Mouse (Mus musculus): Measurements from ENCODE around the gene Sun2. TPM values are rescaled to one million over a fixed set of nuclear protein-coding genes. Genes with fewer than 3 reads are reported as not detected.
A peak's percentile ranks its signal among the peaks of the same experiment; 100 is the strongest.

Gene Sun2
- total RNA-seq, 1 experiment from 2014 or later, result 61.1 TPM

GRCm38 (mm10) chr15:79755977-79756625, 13.8 kb upstream of the Sun2 start:
- no peak for DNase-seq

- no peak for DNase-seq
Observed at GRCm38 (mm10) chr15:79755176-79755575, 12.8 kb upstream of the Sun2 start.

- no peak for DNase-seq
Observed at GRCm38 (mm10) chr15:79753873-79754272, 11.5 kb upstream of the Sun2 start.

GRCm38 (mm10) chr15:79753420-79753752, 11.1 kb upstream of the Sun2 start:
- no peak for DNase-seq

- peak; percentile 90 for DNase-seq
Observed at GRCm38 (mm10) chr15:79752742-79753419, 10.5 kb upstream of the Sun2 start.

- no peak for DNase-seq
Observed at GRCm38 (mm10) chr15:79751772-79752171, 9.4 kb upstream of the Sun2 start.

- DNase-seq, result no peak
Observed at GRCm38 (mm10) chr15:79750266-79750665, 7.9 kb upstream of the Sun2 start.

- no peak for DNase-seq
Observed at GRCm38 (mm10) chr15:79749162-79749561, 6.8 kb upstream of the Sun2 start.

GRCm38 (mm10) chr15:79747998-79748397, 5.7 kb upstream of the Sun2 start:
- peak; percentile 45 for DNase-seq

- no peak for DNase-seq
Observed at GRCm38 (mm10) chr15:79745883-79746282, 3.5 kb upstream of the Sun2 start.

GRCm38 (mm10) chr15:79745312-79745711, 3.0 kb upstream of the Sun2 start:
- DNase-seq, result no peak

- DNase-seq, result no peak
Observed at GRCm38 (mm10) chr15:79744742-79745141, 2.4 kb upstream of the Sun2 start.

GRCm38 (mm10) chr15:79744001-79744400, 1.7 kb upstream of the Sun2 start:
- no peak for DNase-seq

- no peak for DNase-seq
Observed at GRCm38 (mm10) chr15:79742706-79743023, 329 bp upstream of the Sun2 start.

GRCm38 (mm10) chr15:79741173-79741858, 1.0 kb downstream of the Sun2 start:
- peak; percentile 47 for DNase-seq

GRCm38 (mm10) chr15:79740739-79741138, 1.6 kb downstream of the Sun2 start:
- no peak for DNase-seq

GRCm38 (mm10) chr15:79734311-79734710, 8.0 kb downstream of the Sun2 start:
- DNase-seq, result peak; percentile 63

GRCm38 (mm10) chr15:79733640-79734039, 8.7 kb downstream of the Sun2 start:
- DNase-seq, result peak; percentile 50

- DNase-seq, result no peak
Observed at GRCm38 (mm10) chr15:79733192-79733591, 9.1 kb downstream of the Sun2 start.

GRCm38 (mm10) chr15:79731554-79731953, 10.8 kb downstream of the Sun2 start:
- DNase-seq, result no peak

- no peak for DNase-seq
Observed at GRCm38 (mm10) chr15:79728731-79729388, 13.5 kb downstream of the Sun2 start.

- DNase-seq, result no peak
Observed at GRCm38 (mm10) chr15:79728311-79728710, 14.0 kb downstream of the Sun2 start.

- DNase-seq, result no peak
Observed at GRCm38 (mm10) chr15:79727840-79728239, 14.5 kb downstream of the Sun2 start.

Data from adrenal gland, postnatal 14 days (tissue).